Mouse (Mus musculus): ENCODE data around the gene Suox. TPM values are rescaled to one million over a fixed set of nuclear protein-coding genes. Genes with fewer than 3 reads are reported as not detected.
"Not testable (repeated sequence)": the region's sequence is repeated elsewhere in the genome, so short reads cannot be mapped to it uniquely, and the experiment has no call there.

Gene Suox
- 6.8 and 10.1 TPM in 2 replicates for polyA plus RNA-seq (2014; fragmentation: Nextera tagmentation; extraction: Ambion mirVana)

DNA sequence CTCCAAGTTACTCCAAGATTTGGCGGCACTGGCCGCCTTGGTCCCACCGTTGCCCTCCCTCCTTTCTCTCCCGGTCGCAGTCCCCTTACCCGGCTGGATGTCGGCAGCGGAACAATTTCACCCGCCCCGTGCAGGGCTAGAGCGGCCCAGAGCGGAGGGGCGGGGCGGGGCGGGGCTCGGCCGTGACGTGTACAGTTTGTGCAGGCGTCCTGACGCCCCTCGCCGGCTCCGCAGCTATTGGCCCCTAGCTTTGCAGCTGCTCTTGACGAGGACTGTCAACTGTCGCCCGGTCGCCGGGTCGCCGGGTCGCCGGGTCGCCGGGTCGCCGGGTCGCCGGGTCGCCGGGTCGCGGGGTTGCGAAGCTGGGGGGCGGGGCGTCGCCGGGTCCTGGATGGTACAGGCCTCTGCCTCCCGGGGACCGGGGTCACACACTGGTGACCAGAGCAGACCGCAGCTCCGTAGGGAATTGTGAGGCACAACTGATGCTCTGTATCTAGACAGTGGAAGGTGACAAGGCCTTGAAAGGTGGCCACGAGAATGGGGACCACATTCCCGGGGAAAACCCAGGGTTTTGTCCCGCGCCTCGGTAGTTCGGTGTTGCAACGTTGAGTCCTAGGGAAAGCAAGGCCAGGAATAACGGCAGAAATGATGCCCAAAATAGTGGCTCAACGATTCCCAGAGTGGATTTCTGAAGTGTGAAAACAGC is at the start of gene Suox:
Suox (minus strand) TSS at position 311 of the 706 bp plus-strand sequence.
- WGBS, result under 1% methylated on average over 60 of the region's 60 CpGs

DNA sequence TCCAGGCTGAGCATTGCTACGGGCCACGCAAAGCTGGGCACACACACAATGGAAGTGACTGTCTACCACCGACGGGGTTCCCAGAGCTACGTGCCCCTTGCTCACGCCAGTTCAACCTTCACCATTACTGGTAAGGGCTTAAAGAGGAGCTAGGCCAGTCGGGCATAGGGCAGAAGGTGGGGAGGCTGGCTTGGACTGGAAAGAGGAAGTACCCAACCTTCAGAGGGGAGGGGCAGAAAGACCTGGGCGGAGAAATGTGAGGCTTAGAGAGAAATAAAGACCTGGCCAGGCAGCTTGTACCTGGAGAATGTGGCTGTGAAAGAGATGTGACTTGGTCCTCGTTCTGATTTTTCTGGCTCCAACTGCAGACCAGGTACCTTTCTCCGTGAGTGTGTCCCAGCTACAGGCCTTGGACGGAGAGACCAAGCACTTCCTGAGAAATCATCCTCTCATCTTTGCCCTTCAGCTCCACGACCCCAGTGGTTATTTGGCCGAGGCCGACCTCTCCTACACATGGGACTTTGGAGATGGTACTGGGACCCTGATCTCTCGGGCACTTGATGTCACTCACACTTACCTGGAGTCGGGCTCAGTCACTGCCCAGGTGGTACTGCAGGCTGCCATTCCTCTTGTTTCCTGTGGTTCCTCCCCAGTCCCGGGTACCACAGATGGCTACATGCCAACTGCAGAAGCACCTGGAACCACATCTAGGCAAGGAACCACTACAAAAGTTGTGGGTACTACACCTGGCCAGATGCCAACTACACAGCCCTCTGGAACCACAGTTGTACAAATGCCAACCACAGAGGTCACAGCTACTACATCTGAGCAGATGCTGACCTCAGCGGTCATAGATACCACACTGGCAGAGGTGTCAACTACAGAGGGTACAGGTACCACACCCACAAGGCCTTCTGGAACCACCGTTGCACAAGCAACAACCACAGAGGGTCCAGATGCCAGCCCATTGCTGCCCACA is 42.0 kb upstream of the Suox start:
- Histone ChIP-seq H3K27me3 (ENCODE audit: control insufficient read depth, insufficient read depth, low read length) (no peaks in the 10 kb centered on the region), H3K4me1 (ENCODE audit: control insufficient read depth, insufficient read depth, low read length) (no peaks in the 10 kb centered on the region), H3K9me3 (ENCODE audit: control insufficient read depth, low read length) (no peaks in the 10 kb centered on the region), H3K36me3 (ENCODE audit: control insufficient read depth, insufficient read depth, low read length) (no peaks in the 10 kb centered on the region), H3K4me3 (ENCODE audit: low read length) (no peak overlapping the region), H3K9ac (ENCODE audit: low read depth, low read length) (no peak overlapping the region), H3K4me2 (replicated peaks; ENCODE audit: low read depth, low read length) (no peak overlapping the region), H3K27ac (ENCODE audit: low read depth, low read length) (no peak overlapping the region)
- 87% methylated on average over 19 of the region's 19 CpGs for WGBS
- no peak for ATAC-seq (ENCODE audit: low FRiP score, low TSS enrichment)

More for the DNA sequence above, at the start of gene Suox:
- Histone ChIP-seq H3K9ac (ENCODE audit: low read depth, low read length) (peak within 1 kb of the TSS; percentile 55), H3K36me3 (ENCODE audit: control insufficient read depth, insufficient read depth, low read length) (no peaks in the 10 kb centered on the region), H3K4me2 (replicated peaks; ENCODE audit: low read depth, low read length) (peak within 1 kb of the TSS; percentile 85), H3K4me3 (ENCODE audit: low read length) (peak within 1 kb of the TSS; percentile 67), H3K4me1 (ENCODE audit: control insufficient read depth, insufficient read depth, low read length) (peaks cover 3% of the 10 kb centered on the region; the same call in 1 of the 2 replicates), H3K27ac (ENCODE audit: low read depth, low read length) (peak within 1 kb of the TSS; percentile 47; the same call in 1 of the 2 replicates), H3K27me3 (ENCODE audit: control insufficient read depth, insufficient read depth, low read length) (no peaks in the 10 kb centered on the region), H3K9me3 (ENCODE audit: control insufficient read depth, low read length) (no peaks in the 10 kb centered on the region)
- peak; percentile 94 for ATAC-seq (ENCODE audit: low FRiP score, low TSS enrichment)

DNA sequence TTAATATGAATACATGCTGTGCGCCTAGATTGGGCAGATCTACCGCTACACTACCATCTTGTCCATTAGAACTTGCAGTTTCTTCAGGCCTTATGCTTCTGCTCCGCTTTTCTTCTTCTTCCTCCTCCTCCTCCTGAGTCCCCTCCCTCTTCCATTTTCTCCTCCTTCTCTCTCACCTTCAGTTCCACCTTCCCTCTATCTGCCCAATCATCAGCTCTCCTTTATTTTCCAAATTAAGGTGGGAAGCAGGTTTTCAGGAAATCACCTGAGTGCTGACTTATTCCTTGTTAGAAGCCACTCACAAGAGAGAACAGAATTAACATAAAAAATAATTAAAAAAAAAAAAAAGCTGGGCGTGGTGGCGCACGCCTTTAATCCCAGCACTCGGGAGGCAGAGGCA is 37.4 kb upstream of the Suox start:
- not testable (repeated sequence) for ATAC-seq (ENCODE audit: low FRiP score, low TSS enrichment); H3K27me3 ChIP-seq (ENCODE audit: control insufficient read depth, insufficient read depth, low read length); H3K36me3 ChIP-seq (ENCODE audit: control insufficient read depth, insufficient read depth, low read length); H3K4me2 ChIP-seq (replicated peaks; ENCODE audit: low read depth, low read length); H3K9me3 ChIP-seq (ENCODE audit: control insufficient read depth, low read length); H3K9ac ChIP-seq (ENCODE audit: low read depth, low read length); H3K27ac ChIP-seq (ENCODE audit: low read depth, low read length); H3K4me1 ChIP-seq (ENCODE audit: control insufficient read depth, insufficient read depth, low read length); H3K4me3 ChIP-seq (ENCODE audit: low read length)
- WGBS, result 95% methylated on average over 7 of the region's 7 CpGs

DNA sequence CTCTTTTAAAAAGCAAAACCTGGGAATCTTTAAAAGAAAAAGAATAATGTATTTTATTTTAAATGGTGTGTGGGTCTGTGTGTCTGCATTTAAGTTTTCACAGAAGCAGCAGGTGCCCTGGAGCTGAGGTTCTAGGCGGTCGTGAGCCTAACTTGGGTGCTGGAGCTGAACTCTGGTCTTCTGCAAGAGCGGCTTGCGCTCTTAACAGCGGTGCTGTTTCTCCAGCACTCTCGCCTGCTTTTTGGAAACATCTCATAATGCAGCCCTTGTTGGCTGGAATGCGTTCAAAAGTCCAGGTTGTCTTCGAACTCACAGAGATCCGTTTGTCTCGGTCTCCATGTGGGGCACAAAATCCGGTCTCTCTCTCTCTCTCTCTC is 31.4 kb upstream of the Suox start:
- WGBS, result 8% methylated on average over 11 of the region's 11 CpGs
- peak overlapping the region; percentile 75 for H3K4me3 ChIP-seq (ENCODE audit: low read length)
- peak overlapping the region; percentile 56 for H3K9ac ChIP-seq (ENCODE audit: low read depth, low read length)
- H3K9me3 ChIP-seq (ENCODE audit: control insufficient read depth, low read length), result no peaks in the 10 kb centered on the region
- H3K27ac ChIP-seq (ENCODE audit: low read depth, low read length), result peak overlapping the region; percentile 42; the same call in 1 of the 2 replicates
- peaks cover 8% of the 10 kb centered on the region; the same call in 1 of the 2 replicates for H3K4me1 ChIP-seq (ENCODE audit: control insufficient read depth, insufficient read depth, low read length)
- H3K4me2 ChIP-seq (replicated peaks; ENCODE audit: low read depth, low read length), result peak overlapping the region; percentile 43
- peaks cover 26% of the 10 kb centered on the region for H3K36me3 ChIP-seq (ENCODE audit: control insufficient read depth, insufficient read depth, low read length)
- no peaks in the 10 kb centered on the region for H3K27me3 ChIP-seq (ENCODE audit: control insufficient read depth, insufficient read depth, low read length)
- peak; percentile 6; the same call in 1 of the 2 replicates for ATAC-seq (ENCODE audit: low FRiP score, low TSS enrichment)

DNA sequence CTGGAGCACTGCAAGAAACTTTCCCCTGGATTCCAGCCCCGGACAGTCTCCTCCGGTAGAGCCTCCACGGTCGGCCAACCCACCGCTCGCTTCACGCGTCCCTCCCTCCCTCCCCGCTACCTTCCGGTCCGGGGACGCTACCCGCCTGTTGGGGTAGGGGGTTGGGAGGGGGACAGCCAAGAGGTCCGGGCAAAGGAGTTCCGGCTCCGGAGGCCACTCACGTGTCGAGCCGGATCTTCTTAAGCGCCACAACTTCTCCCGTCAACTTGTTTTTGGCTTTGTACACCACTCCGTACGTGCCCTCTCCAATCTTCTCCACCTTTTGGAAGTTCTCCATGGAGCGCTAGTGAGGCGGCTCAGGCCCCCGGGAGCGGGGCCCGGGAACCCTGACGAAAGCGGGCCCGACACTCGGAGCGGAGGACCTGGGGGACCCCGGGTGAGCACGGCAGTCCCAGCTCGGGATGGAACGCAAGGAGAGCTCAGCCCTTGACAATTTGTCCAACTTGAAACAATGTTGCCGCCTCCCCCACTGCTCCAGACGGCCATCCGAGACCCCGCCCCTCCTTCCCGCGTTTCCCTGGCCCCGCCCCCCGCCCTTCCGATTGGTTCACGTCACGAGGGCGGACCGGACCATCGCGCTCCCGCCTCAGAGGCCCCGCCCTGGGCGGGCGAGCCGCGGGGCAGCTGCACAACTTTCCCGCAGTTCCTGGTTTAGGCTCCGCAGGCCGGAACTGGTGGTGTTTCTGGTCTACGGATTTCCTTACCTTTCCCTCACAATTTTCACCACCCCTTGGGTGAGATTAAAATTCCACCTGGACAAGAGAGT is 30.8 kb upstream of the Suox start, which contains the start of gene Cdk2:
Cdk2 (minus strand) TSS at position 541 of the 826 bp plus-strand sequence.
- Histone ChIP-seq H3K36me3 (ENCODE audit: control insufficient read depth, insufficient read depth, low read length) (peaks cover 32% of the 10 kb centered on the region), H3K9ac (ENCODE audit: low read depth, low read length) (peak within 1 kb of the TSS; percentile 76), H3K9me3 (ENCODE audit: control insufficient read depth, low read length) (no peaks in the 10 kb centered on the region), H3K4me3 (ENCODE audit: low read length) (peak within 1 kb of the TSS; percentile 75), H3K4me1 (ENCODE audit: control insufficient read depth, insufficient read depth, low read length) (peaks cover 8% of the 10 kb centered on the region; the same call in 1 of the 2 replicates), H3K27me3 (ENCODE audit: control insufficient read depth, insufficient read depth, low read length) (no peaks in the 10 kb centered on the region), H3K4me2 (replicated peaks; ENCODE audit: low read depth, low read length) (peak within 1 kb of the TSS; percentile 66), H3K27ac (ENCODE audit: low read depth, low read length) (peak within 1 kb of the TSS; percentile 97)
- ATAC-seq (ENCODE audit: low FRiP score, low TSS enrichment), result peak; percentile 95
- WGBS, result under 1% methylated on average over 60 of the region's 62 CpGs

DNA sequence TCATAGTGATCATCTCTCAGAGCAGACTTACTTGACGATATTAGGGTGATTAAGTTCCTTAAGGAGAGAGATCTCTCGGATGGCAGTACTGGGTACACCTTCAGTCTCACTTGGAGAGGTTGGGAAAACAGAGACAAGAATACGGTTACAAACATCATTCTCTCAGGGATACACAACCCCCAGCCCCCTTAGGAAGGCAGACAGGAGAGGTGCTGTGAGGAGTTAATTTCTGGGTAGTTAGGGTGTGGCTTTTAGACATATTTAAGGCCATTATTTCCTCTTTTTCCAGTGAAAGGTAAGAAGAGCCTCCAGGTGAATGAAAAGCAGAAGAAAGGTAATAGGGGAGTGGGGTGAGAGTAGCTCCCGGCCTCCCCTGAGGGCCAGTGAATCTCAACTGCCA is 30.0 kb upstream of the Suox start, which contains the start of gene Pmel:
Pmel (plus strand) TSS at position 301 of the 400 bp plus-strand sequence.
- Histone ChIP-seq H3K9ac (ENCODE audit: low read depth, low read length) (peak within 1 kb of the TSS; percentile 76), H3K27ac (ENCODE audit: low read depth, low read length) (peak within 1 kb of the TSS; percentile 97), H3K4me3 (ENCODE audit: low read length) (peak within 1 kb of the TSS; percentile 75), H3K36me3 (ENCODE audit: control insufficient read depth, insufficient read depth, low read length) (peaks cover 40% of the 10 kb centered on the region), H3K4me2 (replicated peaks; ENCODE audit: low read depth, low read length) (peak within 1 kb of the TSS; percentile 66), H3K27me3 (ENCODE audit: control insufficient read depth, insufficient read depth, low read length) (no peaks in the 10 kb centered on the region), H3K4me1 (ENCODE audit: control insufficient read depth, insufficient read depth, low read length) (peaks cover 8% of the 10 kb centered on the region; the same call in 1 of the 2 replicates), H3K9me3 (ENCODE audit: control insufficient read depth, low read length) (no peaks in the 10 kb centered on the region)
- 8% methylated on average over 4 of the region's 4 CpGs for WGBS
- ATAC-seq (ENCODE audit: low FRiP score, low TSS enrichment), result no peak

DNA sequence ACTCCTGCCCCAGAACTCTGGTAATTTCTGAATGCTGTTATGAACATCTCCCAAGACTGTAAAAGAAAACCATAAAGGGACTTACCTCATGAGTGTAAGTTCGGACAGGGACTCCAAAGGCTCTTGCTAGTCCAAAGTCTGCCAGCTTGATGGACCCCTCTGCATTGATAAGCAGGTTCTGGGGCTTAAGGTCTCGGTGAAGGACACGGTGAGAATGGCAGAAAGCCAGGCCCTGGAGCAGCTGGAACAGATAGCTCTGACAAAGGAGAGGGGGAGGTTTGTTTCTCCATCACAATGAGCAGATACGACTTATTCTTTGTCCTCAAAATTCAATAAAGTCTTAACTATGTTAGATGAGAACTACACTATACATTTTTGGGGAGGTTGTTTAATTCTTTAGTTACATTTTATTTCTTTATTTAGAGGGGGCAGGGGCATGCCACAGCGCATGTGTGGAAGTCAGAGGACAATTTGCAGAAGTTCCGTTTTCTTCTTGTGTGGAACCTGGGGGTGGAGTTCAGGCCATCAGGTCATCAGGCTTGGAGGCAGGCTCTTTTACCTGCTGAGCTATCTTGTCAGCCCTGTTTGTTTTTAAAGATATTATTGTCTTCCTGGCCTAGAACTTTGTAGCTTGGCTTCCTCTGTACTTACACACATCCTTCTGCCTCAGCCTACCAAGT is 28.6 kb upstream of the Suox start:
- Histone ChIP-seq H3K9ac (ENCODE audit: low read depth, low read length) (no peak overlapping the region), H3K36me3 (ENCODE audit: control insufficient read depth, insufficient read depth, low read length) (peaks cover 49% of the 10 kb centered on the region), H3K27me3 (ENCODE audit: control insufficient read depth, insufficient read depth, low read length) (no peaks in the 10 kb centered on the region), H3K4me2 (replicated peaks; ENCODE audit: low read depth, low read length) (0 out of 2 replicates have a peak overlapping the region, but pooled peaks have one; percentile 66), H3K4me1 (ENCODE audit: control insufficient read depth, insufficient read depth, low read length) (peaks cover 8% of the 10 kb centered on the region; the same call in 1 of the 2 replicates), H3K4me3 (ENCODE audit: low read length) (no peak overlapping the region), H3K9me3 (ENCODE audit: control insufficient read depth, low read length) (no peaks in the 10 kb centered on the region), H3K27ac (ENCODE audit: low read depth, low read length) (no peak overlapping the region)
- ATAC-seq (ENCODE audit: low FRiP score, low TSS enrichment), result no peak
- WGBS, result 79% methylated on average over 6 of the region's 6 CpGs

DNA sequence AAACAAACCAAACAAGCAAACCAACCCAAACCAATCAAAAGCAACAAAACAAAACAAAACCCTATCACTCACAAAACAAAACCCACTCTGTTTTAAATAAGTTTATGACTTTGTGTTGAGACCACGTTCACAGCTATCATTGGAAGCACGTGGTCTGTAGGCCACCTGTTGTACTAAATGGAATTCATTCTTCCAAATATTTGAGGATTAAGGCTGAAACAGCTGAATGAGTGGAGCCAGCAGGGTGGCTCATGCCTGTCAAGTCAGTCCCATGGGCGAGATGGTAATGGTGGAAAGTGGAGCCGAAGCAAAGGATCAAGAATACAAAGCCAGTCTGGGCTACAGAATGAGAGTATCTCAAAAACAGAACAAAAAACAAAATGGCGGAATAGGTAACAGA is 26.8 kb upstream of the Suox start:
- no peak overlapping the region for H3K4me2 ChIP-seq (replicated peaks; ENCODE audit: low read depth, low read length)
- peaks cover 49% of the 10 kb centered on the region for H3K36me3 ChIP-seq (ENCODE audit: control insufficient read depth, insufficient read depth, low read length)
- H3K9me3 ChIP-seq (ENCODE audit: control insufficient read depth, low read length), result no peaks in the 10 kb centered on the region
- H3K27ac ChIP-seq (ENCODE audit: low read depth, low read length), result no peak overlapping the region
- no peaks in the 10 kb centered on the region for H3K27me3 ChIP-seq (ENCODE audit: control insufficient read depth, insufficient read depth, low read length)
- 91% methylated on average over 5 of the region's 5 CpGs for WGBS
- peaks cover 8% of the 10 kb centered on the region; the same call in 1 of the 2 replicates for H3K4me1 ChIP-seq (ENCODE audit: control insufficient read depth, insufficient read depth, low read length)
- H3K4me3 ChIP-seq (ENCODE audit: low read length), result no peak overlapping the region
- ATAC-seq (ENCODE audit: low FRiP score, low TSS enrichment), result no peak
- no peak overlapping the region for H3K9ac ChIP-seq (ENCODE audit: low read depth, low read length)
